Mouse (Mus musculus): Measurements from ENCODE around the gene Gm20503. TPM values are rescaled to one million over a fixed set of nuclear protein-coding genes. Genes with fewer than 3 reads are reported as not detected.

Gene Gm20503
- polyA plus RNA-seq (2012; rRNA removed) = 0.50 and 1.7 TPM in 2 replicates

GRCm38 (mm10) chr4:59002948-59003805, at the start of gene Gm20503:
Gene Gm20503 (plus strand): TSS chr4:59003210.

GRCm38 (mm10) chr4:58986540-58987190, 16.3 kb upstream of the Gm20503 start, which contains the start of gene Ptgr1:
Gene Ptgr1 (minus strand): TSS chr4:58987119.

GRCm38 (mm10) chr4:58994762-58995161, 8.2 kb upstream of the Gm20503 start, which contains the start of gene Dnajc25:
Gene Dnajc25 (plus strand): TSS chr4:58995062.

GRCm38 (mm10) chr4:59034918-59035785, 32.1 kb downstream of the Gm20503 start, which contains the start of gene Gng10:
Gene Gng10 (plus strand): TSS chr4:59035088.

Other genes starting within 250 kb of the Gm20503 start
- gene Olfr267, start 215.5 kb upstream of the Gm20503 start, polyA plus RNA-seq (2012; rRNA removed) = 0.02 TPM in 1 of 2 replicates, not detected in the other
- gene Ecpas, start 90.5 kb upstream of the Gm20503 start, polyA plus RNA-seq (2012; rRNA removed) = 9.3 and 14.7 TPM in 2 replicates
- gene Zkscan16, start 59.6 kb upstream of the Gm20503 start, polyA plus RNA-seq (2012; rRNA removed) = 0.03 TPM in 1 of 2 replicates, not detected in the other
- 39.4 and 50.1 TPM in 2 replicates for gene Ptgr1, start 16.1 kb upstream of the Gm20503 start, polyA plus RNA-seq (2012; rRNA removed)
- gene Dnajc25, start 8.1 kb upstream of the Gm20503 start, polyA plus RNA-seq (2012; rRNA removed) = 1.3 and 2.0 TPM in 2 replicates
- gene Gng10, start 31.9 kb downstream of the Gm20503 start, polyA plus RNA-seq (2012; rRNA removed) = 10.4 and 11.7 TPM in 2 replicates
- 0.03 TPM in 2 replicates for gene AI481877, start 135.8 kb downstream of the Gm20503 start, polyA plus RNA-seq (2012; rRNA removed)
- 18.6 and 26.5 TPM in 2 replicates for gene Ugcg, start 186.0 kb downstream of the Gm20503 start, polyA plus RNA-seq (2012; rRNA removed)